Mouse (Mus musculus) retina, postnatal 1 day (tissue): ENCODE measurements around the gene Atp1a1.

ENCODE experiments used
- DNase-seq: peaks from one replicate; pipeline ENCODE4 v3.0.0-alpha.2; 2012

Atp1a1 gene

GRCm38 (mm10) chr3:101592281-101593265 is 11.9 kb downstream of the Atp1a1 start:
- DNase-seq = no peak

DNA sequence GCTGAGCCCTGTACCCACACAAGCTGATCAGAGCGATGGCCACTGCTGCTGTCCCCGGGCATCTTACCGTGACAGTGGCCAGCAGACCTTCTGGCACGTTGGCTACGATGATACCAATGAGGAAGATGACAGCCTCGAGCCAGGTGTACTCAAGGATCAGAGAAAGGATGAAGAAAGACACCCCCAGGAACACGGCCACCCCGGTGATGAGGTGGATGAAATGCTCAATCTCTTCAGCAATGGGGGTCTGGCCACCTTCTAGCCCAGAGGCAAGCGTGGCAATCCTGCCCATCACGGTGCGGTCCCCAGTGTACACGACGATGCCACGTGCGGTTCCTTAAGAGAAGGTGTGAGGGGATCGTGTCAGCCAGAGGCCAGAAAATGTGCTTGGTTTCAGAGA is 14.1 kb downstream of the Atp1a1 start:
- DNase-seq = no peak

DNA sequence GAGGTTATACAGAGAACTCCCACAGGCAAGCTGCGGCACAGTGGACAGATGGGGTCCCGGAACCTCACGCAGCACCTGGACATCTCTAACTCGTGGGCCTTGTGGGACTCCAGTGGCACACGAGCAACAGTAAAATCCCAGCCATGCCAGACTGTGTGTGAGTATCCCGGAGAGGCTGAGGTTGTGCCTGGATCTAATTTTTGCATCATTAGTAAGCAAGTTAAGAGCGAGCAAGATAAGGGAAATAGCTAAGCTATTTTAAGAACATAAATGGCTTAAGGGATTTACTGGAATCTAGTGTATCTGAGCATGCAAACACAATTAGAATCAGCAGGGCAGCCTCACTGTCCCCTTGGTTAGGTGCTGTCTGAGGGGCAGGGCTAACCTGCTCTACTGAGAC is 16.2 kb downstream of the Atp1a1 start:
- no peak for DNase-seq

GRCm38 (mm10) chr3:101586794-101587193 is 17.7 kb downstream of the Atp1a1 start:
- no peak for DNase-seq

DNA sequence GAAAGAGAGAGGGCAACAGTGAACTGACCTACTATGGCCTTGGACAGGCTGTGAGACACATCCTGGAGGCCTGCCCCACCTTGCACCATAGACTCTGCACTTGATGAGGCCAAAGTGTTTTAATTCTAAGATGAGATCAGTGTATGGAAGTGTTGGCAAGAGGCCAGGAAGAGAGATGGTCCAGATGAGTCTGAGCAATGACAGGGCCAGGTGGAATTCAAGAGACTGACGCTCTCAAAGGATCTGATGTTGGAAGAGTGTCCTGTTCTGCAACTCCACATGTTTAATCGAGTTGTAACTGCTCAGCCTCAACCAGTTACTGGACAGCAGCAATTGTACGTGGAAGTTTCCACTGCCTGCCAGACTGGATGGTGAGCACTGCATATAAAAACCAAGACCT is 26.4 kb downstream of the Atp1a1 start:
- DNase-seq = no peak

DNA sequence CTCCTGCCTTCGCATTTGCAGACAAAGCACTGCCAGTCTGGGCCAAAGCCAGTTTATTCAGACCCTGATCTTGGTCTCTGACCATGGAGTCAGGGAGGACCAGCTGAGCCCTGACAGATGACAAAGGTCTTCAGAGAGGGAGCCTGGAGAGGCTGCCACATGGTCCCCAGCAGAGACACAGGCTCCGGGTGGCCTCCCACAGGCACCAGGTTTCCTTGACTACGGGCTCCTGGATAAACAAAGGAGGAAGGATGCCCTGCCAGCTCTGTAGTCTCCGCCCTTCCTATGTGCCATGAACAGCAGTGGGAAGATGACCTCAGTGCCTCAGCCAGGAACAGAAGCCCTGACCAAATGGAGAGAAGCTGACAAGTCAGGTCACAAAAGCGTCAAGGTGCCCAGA is 27.1 kb downstream of the Atp1a1 start:
- DNase-seq = peak; percentile 37

DNA sequence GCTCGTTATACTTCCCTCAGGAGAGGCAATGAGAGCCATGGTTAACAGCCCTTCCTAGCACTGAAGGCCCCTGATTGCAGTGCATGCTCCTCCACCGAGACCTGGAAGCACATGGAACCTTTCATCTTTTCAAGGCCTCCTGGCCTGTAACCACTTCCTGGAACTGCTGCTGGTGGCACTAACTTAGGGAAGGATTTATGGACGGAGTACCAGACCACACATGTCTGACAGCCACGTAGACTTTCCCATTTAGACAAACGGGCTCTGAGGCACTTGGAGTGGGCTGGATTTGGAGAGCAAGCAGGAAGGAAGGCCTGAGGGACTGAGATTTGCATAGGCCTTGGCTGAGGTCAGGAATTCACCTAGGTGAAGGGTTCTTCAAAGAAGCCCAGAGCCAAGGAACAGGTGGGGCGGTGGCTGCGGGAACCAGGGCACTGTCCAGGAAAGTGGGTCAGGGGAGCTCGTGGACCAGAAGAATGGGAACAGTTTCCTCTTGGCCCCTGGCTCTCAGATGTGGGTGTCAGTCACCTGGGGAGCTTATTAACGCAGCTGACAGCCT is 28.9 kb downstream of the Atp1a1 start:
- no peak for DNase-seq

- DNase-seq = no peak
These were observed 29.9 kb downstream of the Atp1a1 start for GRCm38 (mm10) chr3:101574463-101575193.

- DNase-seq = no peak
These were observed 31.5 kb downstream of the Atp1a1 start for GRCm38 (mm10) chr3:101572991-101573390.

- DNase-seq = peak; percentile 38
These were observed 32.3 kb downstream of the Atp1a1 start for GRCm38 (mm10) chr3:101572174-101572626.

DNA sequence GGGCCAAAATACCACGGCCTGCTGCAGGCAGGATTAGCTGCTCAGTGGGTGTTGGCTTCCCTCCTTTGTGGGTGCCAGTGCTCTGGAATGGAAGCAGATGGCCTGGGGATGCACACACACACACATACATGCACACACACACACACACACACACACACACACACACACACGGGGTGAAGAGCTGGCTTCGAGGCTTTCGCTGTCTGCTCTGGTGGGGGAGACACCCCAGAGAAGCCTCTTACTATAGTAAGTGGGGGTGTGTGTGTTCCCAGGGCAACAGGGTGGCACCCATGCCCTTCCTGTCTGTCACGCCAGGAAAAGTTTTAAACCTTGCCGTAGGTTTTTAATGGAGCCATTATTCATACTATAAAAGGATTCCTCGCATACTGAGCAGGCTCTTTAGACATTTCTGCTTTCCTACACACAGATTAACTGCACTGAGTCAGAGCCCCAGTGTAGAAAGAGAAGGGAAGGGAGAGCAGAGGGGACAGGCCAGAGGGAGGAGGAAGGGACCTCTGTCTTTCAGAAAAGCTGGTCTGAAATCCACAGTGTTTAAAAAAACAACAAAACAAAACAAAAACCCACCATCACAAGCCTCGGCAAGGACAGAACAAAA is 32.9 kb downstream of the Atp1a1 start:
- DNase-seq = peak; percentile 47

- peak; percentile 51 for DNase-seq
These were observed 33.6 kb downstream of the Atp1a1 start for GRCm38 (mm10) chr3:101570747-101571514.

GRCm38 (mm10) chr3:101570246-101570645 is 34.2 kb downstream of the Atp1a1 start:
- no peak for DNase-seq

DNA sequence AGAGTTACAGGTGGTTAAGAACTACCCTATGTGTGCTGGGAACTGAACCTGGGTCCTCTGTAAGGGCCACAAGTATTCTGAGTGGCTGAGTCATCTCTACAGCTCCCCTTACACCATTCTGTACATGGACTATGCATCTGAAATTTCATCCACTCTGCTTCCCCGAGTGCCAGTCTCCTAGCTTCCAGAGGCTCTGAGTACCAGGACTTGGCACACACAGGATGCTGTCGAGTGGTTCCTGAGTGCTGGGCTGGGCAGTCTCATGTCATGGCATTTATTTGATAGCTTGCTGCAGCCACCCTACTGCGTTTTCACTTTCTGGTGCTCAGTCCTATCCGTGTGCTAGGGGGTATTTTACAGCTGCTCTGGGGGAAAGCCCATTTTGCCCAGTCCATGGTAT is 35.9 kb downstream of the Atp1a1 start:
- DNase-seq = no peak

- DNase-seq = no peak
These were observed 40.5 kb downstream of the Atp1a1 start for GRCm38 (mm10) chr3:101564011-101564410.

GRCm38 (mm10) chr3:101562510-101563209 is 41.8 kb downstream of the Atp1a1 start:
- peak; percentile 14 for DNase-seq

DNA sequence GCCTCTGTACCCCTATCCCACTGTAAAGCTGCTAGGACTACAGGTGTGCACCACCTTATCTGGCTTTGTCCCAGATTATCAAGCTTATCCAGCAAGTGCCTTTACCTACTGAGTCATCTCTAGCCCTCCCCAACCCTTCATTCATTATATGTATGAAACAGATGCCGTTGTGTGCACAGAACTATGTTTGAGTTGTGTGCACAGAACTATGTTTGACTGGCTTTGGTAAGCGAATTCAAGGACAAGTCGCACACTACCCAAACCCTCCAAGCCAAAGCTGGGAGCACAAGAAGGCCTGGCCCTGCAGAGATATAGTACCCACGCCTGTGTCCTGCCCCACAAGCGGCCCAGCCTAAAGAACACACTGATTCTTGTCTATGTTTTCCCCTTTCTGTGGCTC is 42.5 kb downstream of the Atp1a1 start:
- no peak for DNase-seq

DNA sequence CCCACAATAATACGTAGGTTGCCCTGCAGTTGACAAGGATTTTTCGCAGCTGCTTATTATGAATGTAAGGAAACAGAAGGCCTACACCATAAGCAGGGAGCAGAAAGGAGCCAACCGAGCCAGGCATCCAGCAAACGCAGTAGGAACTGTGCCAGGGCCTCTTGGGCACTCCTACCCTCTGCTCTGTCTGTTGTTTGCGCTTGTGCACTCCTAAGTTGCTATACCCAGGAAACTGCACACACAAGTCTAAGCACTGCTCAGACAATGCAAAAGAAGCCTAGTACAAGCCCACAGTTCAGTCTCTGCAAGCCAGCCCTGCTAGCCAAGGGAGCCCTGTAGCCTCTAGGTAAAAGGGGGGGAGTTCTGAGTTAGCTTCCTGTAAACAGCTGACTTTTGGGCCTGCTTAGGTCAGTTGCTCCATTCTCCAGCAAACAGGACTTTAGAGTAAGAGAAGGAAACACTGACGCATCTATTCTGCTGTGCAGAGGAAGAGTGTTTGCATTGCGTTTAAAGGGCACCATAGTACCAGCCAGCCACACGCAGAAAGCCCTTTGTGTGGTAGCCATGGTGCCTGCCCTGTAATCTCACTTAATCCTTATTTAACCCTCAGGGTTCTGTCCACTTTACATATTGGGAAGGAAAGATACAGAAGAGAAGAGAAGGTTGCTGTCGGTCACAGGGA is 43.5 kb downstream of the Atp1a1 start:
- DNase-seq = peak; percentile 26

DNA sequence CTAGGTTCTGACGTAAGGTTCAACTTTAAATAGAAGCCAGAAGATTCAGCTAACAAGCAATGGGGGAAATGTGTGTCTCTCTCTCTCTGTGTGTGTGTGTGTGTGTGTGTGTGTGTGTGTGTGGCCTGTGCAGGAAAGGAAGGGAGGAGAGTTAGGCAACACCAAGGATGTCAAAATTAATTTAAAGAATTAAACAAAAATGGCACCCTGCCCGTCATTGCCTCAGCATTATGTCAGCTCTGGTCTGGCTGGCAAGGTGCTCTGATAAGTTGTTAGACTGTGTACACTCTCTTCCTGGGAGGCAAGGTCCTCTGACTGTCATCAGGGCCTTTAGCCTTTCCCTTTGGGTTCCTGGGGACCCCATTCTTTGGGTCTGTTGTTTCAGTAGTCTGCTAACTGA is 47.8 kb downstream of the Atp1a1 start:
- no peak for DNase-seq

DNA sequence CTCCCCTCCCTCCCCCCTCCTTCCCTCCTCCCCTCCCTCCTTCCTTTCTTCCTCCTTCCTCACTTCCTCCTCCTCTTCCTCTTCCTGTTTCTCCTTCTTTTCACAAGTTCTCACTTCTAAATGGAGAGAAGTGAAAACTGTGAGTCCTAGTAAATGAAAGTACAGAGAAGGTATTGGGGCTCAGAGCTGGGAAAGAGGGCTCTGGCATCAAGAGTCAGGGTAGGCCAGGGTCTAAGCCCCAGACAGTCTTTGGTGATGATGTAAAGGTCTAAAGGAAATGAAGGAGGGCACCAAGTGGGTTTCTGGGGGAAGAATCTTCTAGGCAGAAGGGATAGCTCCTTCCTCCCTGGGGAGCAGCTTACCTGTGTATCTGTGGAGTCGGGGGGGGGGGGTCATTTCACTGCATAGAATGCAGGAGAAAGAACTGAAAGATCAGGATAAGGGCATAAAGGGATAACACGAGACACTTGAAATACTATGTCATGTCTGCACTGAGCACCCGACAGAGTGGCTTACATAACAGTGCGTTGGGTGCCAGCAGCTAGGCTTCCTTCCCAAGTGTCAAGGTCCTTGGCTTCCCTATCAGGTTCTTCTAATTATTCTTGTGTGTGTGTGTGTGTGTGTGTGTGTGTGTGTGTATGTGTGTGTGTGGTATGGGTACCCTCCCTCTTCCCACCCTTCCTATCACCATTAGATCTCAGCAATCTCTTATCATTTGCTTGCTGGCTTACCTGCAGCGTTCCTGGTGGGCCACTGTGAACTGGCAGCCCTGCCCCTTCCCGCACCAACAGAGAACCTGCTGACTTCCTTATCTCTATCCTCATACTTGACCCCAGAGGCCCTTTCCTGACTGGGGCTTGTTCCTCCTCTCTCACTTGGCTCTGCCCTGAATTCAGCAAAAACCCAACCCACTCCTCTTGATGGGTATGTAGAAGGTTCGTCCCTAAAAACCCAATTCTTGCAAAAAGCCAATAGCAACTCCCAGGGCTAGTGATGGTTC is 51.6 kb downstream of the Atp1a1 start:
- DNase-seq = no peak
